Mouse (Mus musculus) cerebellum, adult 8-10 months (tissue): ENCODE measurements at regions not wholly inside any gene's neighbourhood (a gene's known extent, or its start where the extent isn't known, plus 50 kb on each side); places are given as distances from the start of the nearest gene placed in this dataset.

ENCODE experiments used
- DNase-seq: peaks from one replicate; pipeline ENCODE4 v3.0.0; 2022

GRCm38 (mm10) chr5:29142957-29143356 lies 52.8 kb upstream of the Rnf32 start:
- no peak for DNase-seq

DNA sequence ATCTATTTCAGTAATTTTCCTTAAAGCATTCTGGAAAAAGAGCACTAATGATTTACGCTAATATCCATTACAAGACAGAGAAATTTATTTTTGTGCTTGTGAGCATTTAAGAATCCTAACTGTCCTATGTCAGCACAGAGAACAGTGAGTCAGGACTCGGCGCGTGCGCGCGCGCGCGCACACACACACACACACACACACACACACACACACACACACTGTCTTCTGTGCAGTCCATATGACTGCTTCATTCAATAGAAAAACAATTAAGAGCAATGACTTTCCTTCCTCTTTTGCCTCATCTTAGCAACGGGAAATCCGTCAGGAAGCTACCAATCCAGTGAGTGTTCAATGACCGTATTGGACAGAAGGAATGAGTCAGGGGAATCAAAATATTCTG lies 53.3 kb upstream of the Rnf32 start:
- no peak for DNase-seq

- DNase-seq, result no peak
Observed at GRCm38 (mm10) chr5:29137481-29137880, 58.3 kb upstream of the Rnf32 start.

GRCm38 (mm10) chr5:29132261-29132660 lies 63.5 kb upstream of the Rnf32 start:
- DNase-seq, result no peak

DNA sequence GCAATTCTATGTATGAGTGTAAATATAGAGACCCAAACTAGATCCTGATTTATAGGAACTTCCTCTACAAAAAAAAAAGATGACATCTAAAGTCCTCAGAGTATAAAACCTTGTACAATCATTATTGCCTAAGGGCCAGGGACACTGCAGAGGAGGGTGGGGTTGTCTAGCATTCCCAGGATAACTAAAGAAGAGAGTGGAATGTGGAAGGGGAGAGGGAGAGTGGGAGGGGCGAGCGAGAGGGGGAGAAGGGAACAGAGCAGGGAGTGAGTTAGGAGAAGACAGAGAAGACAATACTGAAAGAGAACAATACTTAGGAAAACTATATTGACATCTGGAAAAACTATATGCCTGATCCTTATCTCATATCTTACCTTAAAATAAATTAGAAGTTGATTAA lies 64.0 kb upstream of the Rnf32 start:
- no peak for DNase-seq

DNA sequence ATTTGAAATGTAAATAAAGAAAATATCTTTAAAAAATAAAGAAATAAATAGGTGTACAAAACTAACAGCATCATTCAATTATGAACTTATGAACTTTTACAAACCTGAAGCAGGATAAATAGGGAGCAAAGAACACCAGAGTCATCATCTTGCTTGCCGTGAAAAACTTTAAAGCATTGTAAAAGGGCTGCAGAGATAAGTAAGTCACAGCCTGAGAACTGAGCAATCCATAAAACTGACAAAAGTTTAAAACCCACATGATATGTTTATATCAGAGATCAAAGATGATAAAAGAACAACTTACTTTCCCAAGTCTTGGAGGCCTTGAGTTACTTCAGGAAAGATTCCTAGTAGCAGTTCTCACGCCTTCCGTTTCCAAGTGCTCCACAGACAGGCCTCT lies 66.1 kb upstream of the Rnf32 start:
- DNase-seq, result no peak

DNA sequence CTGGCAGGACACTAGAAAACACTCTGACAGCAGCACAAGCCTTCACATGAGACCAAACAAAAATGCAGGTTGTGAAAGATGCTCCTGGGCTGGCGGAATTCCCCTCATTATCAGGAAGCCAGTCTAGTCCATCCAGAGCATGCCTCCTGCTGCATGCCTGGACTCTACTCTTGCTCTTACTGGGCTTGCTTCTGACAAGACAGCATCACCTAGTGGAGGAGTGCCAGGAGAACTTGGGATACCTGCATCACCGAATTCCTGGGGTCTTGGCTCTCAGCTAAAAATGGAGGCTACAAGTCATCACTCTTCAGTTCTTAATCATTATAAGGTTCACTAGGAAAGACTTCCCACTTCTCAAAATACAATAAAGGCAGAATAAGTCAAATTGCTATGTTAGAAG lies 78.8 kb upstream of the Rnf32 start:
- no peak for DNase-seq

DNA sequence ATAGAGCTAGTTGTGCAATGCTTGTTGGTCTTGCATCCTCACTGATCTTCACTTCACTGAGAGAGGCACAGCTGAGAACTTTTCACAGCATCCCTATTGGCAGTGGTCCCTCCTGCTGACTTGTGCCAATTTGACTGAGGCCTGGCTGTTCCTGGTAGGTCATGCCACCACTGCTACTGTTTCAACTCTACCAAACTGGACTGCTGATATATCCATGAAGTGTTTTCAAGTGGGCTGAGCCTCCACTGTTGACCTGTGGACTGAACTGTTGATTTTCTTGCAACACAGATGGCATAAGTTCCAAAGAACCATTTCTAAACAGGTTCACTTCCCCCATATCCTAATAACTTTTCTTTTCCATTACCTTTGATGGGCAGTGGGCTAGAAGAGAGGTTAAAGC lies 83.3 kb upstream of the Rnf32 start:
- DNase-seq, result no peak

DNA sequence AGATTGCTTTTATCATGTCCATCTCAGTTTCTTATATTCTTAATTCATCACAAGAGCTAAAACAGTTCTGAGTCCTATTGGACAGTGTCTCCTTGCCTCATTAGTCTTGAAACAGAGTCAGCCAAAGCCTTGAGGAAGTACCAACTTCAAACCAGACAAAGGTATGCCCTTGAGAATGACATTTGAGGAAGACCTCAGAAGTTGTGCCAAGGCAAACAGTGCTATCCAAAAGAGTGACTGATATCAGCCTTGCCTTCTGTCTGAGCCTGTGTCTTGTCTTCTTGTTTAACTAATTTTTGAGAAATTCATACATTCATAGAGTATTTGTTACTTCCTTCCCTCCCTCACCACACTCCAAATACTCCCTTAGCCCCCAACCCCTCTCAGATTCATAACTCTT lies 88.5 kb upstream of the Rnf32 start:
- DNase-seq, result no peak

DNA sequence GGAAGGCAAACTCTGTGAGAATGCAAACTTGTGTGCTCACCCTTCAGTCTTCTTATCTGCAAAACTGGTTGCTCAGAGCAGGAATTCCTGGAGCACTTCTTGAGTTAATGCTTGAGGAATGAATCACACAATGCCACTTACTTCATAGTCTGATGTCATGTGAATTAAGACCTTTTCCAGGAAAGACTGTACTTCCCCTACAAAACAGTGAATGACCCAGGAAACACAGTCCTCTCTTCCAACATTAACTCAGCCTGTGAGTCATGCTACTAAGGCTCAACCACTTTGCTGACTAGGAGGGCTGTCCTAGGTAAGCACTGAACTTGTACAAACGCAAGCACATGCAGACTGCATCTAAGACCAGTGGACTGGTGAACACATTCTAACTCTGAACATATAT lies 112.5 kb upstream of the Rnf32 start:
- no peak for DNase-seq

- DNase-seq, result no peak
Observed at GRCm38 (mm10) chr5:29054393-29054792, 141.4 kb upstream of the Rnf32 start.

- peak; percentile 12 for DNase-seq
Observed at GRCm38 (mm10) chr5:29036636-29037035, 159.2 kb upstream of the Rnf32 start.

DNA sequence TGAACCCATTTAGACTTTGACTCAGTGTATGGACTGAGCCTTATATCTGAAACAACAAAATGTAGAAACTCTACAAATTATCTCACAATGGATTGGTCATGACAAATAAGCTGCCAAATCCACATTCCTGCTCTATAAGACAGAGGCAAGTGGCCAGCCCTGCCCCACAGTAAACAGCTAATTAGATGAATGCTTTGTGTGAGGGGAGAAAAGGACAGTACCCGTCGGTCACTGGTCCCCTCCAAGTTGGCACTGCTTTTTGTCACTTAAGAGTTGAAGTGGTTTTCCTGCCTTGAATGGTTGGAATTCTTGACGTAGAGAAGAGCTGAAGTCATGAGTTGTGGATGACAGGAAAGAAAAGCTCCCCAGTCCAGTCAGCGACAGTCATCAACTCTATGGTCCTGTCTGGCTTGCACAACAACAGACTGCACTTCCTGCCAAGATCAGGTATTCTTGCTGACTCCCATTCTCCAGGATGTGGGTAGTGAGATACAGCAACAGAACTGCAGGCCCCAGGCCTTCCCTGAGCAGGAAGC lies 162.3 kb upstream of the Rnf32 start:
- no peak for DNase-seq

DNA sequence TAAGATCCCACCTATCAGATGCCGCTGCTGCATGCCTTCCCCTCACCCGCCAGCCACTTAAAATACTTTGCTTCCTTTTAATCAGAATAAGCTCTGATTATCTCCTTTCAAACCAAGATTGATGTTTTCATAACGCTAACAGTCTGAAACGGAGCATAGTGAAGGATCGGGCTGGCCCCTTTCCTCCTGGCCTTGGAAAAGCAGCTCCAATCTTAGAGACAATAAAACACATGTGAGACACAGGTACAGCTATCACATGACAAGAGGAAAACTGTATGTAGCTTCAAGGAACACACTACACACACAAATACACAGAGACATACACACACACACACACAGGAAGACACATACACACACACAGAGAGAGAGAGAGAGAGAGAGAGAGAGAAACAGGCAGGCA lies 165.3 kb upstream of the Rnf32 start:
- DNase-seq, result no peak

GRCm38 (mm10) chr5:29029957-29030356 lies 165.8 kb upstream of the Rnf32 start:
- no peak for DNase-seq

- DNase-seq, result no peak
Observed at GRCm38 (mm10) chr5:29025045-29025444, 170.7 kb upstream of the Rnf32 start.

DNA sequence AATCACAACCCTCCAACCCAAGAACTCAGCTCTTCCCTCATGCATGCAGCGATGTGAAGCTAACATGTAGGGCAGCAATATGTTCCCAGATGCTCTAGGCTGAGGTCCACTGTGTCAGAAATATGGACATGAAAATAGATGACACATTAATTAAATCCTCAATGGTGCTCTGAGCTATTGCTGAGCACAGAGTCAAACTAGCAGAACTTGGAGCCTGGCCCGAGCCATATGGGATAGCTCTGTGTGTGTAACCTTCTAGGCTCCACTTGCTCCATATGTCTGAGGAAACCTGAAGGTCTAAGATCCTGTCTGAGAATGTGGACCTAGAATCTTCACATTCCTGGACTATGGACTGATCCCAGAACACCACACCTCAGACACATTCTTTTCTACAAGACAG lies 203.0 kb upstream of the Rnf32 start:
- peak; percentile 4 for DNase-seq

DNA sequence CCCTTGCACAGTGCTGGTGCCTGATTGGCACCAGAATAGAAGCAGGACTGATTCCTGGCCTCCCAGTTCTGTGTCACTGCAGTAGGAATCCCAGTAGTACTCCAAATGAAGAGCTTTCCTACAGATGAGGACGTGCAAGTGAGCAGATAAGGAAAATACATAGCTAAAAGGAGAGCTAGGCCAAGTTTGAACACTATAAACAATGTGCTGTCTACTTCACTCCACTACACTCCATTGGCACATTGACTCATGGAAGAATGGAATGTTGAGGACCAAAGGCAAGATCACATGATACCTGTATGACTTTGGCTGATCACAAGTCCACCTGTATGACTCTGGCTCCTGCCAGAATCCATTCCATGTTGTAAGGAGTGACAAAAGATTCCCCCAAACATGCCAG lies 215.9 kb upstream of the Rnf32 start:
- DNase-seq, result no peak

- no peak for DNase-seq
Observed at GRCm38 (mm10) chr5:28970404-28970803, 225.4 kb upstream of the Rnf32 start.

- DNase-seq, result no peak
Observed at GRCm38 (mm10) chr5:28955036-28955435, 240.8 kb upstream of the Rnf32 start.

DNA sequence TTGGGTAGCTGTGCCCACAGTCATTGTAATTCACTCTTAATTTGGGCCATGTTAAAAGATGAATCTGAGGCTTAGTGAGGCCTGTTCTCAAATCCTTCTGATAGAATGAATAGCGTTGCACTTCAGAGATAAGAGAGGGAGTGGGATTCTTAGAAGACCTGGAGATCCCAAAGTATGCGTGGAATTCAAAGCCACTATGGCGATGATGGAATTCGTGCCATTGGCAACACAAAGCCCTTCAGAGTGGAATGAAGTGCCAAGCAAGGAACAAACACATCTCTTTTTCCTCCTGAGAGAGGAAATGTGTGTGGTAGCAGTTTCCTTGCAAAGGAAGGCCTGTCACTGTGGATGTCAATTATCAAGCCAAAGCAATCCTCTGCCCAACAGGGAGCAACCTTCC lies 248.3 kb upstream of the Rnf32 start:
- DNase-seq, result no peak

DNA sequence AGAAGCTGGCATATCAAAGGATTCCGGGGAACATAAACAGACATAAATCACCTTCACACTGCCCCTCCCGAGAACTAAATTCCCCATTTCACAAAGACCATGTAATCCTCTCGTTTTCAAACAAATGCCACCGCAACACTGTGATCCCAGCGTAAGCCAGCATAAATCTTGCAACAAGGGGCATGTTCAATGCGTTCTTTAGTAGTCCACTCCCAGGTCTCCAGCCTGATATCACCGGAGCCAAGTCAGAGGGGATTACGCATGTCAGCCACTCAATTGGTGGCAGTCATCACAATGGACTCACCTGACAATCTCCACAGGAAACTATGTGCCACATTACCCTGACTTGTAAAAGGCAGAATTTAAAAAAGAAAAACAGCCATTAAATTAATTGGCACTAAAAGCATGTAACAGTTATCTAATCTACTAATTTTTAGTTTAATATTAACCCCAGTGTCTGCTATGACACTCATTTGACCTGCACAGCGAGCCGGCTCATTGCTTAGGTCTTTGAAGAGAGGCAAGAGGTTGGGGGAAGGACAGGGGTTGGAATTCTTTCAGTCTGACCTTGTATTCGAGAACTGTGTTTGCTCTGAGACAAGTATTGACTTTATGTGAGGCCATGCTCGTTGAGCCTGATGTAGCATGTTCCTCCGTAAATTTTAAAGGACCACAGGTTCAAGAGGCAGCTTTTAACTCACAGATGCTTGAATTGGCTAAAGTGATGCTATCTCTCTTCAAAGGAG lies 252.0 kb upstream of the Rnf32 start:
- DNase-seq, result no peak

DNA sequence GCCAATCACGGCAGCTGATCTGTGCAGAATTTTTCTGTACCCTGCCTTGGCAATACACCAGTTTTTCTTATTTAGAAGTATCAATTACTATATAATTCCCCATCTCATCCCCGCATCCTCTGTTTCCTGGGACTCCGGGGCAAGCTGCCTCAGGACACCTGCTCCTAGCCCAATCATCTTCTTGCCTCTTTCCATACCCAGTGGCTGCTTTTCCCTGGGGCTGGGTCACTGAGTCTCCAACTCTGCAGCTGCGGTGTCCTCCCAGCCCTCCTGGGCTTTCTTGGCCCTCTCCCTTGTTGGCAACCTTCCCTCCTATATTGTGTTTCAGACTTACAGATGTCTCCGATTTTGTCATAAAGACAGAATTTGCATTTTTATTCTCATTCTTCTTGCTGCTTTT lies 254.8 kb upstream of the Rnf32 start:
- no peak for DNase-seq

DNA sequence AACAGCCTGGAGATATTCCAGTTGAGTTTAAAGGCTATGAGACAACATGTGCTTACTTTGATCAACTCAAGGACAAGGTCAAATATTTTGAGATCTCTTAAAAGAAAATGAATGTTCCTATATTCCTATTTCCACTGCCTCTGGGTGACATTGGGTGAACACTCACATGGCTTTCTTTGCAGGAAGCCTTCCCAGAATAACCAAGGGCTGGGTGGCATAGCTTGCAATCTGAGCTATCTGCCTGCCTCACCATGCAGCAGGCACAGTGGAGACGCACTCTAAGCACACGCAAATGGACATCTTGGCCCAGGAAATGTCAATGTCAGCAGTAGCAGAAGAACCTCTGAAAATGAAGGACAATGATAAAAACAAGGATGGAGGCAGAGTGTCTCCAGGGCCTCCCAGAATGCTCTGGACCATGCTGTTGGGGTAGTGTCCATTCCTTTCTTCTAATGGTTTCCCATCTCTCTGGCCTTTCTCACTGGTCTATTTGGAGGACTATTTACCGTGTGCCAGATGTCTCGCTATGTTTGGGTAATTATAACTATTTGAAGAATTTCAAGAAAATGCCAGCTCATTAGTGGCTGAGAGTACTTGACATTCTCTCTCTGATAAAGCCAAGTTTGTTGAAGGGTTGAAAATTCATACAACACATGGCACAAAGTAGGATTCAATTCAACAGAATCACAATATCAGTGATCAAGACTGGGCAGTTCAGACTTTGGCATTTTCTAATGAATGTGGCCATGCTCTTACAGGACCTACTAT lies 276.3 kb upstream of the Rnf32 start:
- no peak for DNase-seq
